In genomic region chr9:61965411-61965930, GRCm38 (mm10) we compare ENCODE assay signal across 8 mouse cellular contexts. TPM values are rescaled to one million over a fixed set of nuclear protein-coding genes. Genes with fewer than 3 reads are reported as not detected.
A peak's percentile ranks its signal among the peaks of the same experiment; 100 is the strongest.
DNase-seq lines count a peak whose midpoint lies in the region; ATAC-seq lines count a peak whose summit lies in the region.

No protein-coding gene starts in this region.

- H3K36me3 ChIP-seq in kidney, embryonic 14.5 days (ENCODE audit: control insufficient read depth, insufficient read depth, low read length) = no peaks in the 10 kb centered on the region
- no peaks in the 10 kb centered on the region for H3K36me3 ChIP-seq in liver, embryonic 11.5 days (ENCODE audit: control insufficient read depth, insufficient read depth, low read length)
- no peaks in the 10 kb centered on the region for H3K36me3 ChIP-seq in neural tube, embryonic 11.5 days (ENCODE audit: control insufficient read depth, insufficient read depth, low read length)

- intact Hi-C loops in gastrocnemius, postnatal 36 days (cut with DNase I) = loop anchor here (5.0 kb wide), 1 partner anchor 277 kb away; no protein-coding TSS in a partner anchor

- H3K4me3 ChIP-seq in kidney, embryonic 14.5 days (ENCODE audit: low read length) = no peak overlapping the region
- H3K4me3 ChIP-seq in liver, embryonic 11.5 days (ENCODE audit: low read depth, low read length) = no peak overlapping the region
- no peak overlapping the region for H3K4me3 ChIP-seq in neural tube, embryonic 11.5 days (ENCODE audit: low read depth, low read length)

- no peak overlapping the region for H3K27ac ChIP-seq in kidney, embryonic 14.5 days (ENCODE audit: low read depth, low read length)
- no peak overlapping the region; the same call in 1 of the 2 replicates for H3K27ac ChIP-seq in liver, embryonic 11.5 days (ENCODE audit: low read depth, low read length)
- H3K27ac ChIP-seq in neural tube, embryonic 11.5 days (ENCODE audit: low read depth, low read length) = no peak overlapping the region

- no peaks in the 10 kb centered on the region for H3K27me3 ChIP-seq in kidney, embryonic 14.5 days (ENCODE audit: control insufficient read depth, insufficient read depth, low read length)
- H3K27me3 ChIP-seq in liver, embryonic 11.5 days (replicated peaks; ENCODE audit: control insufficient read depth, insufficient read depth, low read length) = no peaks in the 10 kb centered on the region
- no peaks in the 10 kb centered on the region for H3K27me3 ChIP-seq in neural tube, embryonic 11.5 days (ENCODE audit: control insufficient read depth, insufficient read depth, low read length)

- no peak overlapping the region for H3K9ac ChIP-seq in kidney, embryonic 14.5 days (ENCODE audit: low read depth, low read length)
- H3K9ac ChIP-seq in liver, embryonic 11.5 days (ENCODE audit: low read depth, low read length) = no peak overlapping the region
- H3K9ac ChIP-seq in neural tube, embryonic 11.5 days (ENCODE audit: low read length) = no peak overlapping the region

- no peak overlapping the region for H3K4me2 ChIP-seq in kidney, embryonic 14.5 days (replicated peaks; ENCODE audit: low read depth, low read length)
- no peak overlapping the region; the same call in 1 of the 2 replicates for H3K4me2 ChIP-seq in liver, embryonic 11.5 days
- no peak overlapping the region for H3K4me2 ChIP-seq in neural tube, embryonic 11.5 days (ENCODE audit: low read depth)

- no peaks in the 10 kb centered on the region for H3K9me3 ChIP-seq in kidney, embryonic 14.5 days (ENCODE audit: control insufficient read depth, low read length)
- no peaks in the 10 kb centered on the region for H3K9me3 ChIP-seq in liver, embryonic 11.5 days (ENCODE audit: control insufficient read depth, low read length)
- no peaks in the 10 kb centered on the region for H3K9me3 ChIP-seq in neural tube, embryonic 11.5 days (ENCODE audit: control insufficient read depth, low read length)

- DNase-seq in B cell, adult 2 months = peak; percentile 79 to 81
- DNase-seq in adrenal gland, adult 18-20 months (ENCODE audit: low spot score in 2 of 2) = peak; percentile 63 to 75
- peak; percentile 88 for DNase-seq in embryo, embryonic 10.5 days (ENCODE audit: low spot score)
- DNase-seq in gastrocnemius, postnatal 36 days = peak; percentile 55 to 64
- DNase-seq in liver, embryonic 11.5 days (ENCODE audit: low spot score) = peak; percentile 61
- DNase-seq in neural tube, embryonic 11.5 days (ENCODE audit: low spot score) = peak; percentile 78
- DNase-seq in telencephalon, adult 2 months (ENCODE audit: low read depth, low spot score) = peak; percentile 62

- peak; percentile 47; the same call in 1 of the 2 replicates for ATAC-seq in kidney, embryonic 14.5 days (ENCODE audit: low FRiP score, low TSS enrichment)
- no peak for ATAC-seq in liver, embryonic 11.5 days (replicated peaks; ENCODE audit: low FRiP score)
- ATAC-seq in neural tube, embryonic 11.5 days (ENCODE audit: insufficient read depth, low FRiP score, low TSS enrichment) = no peak

- H3K4me1 ChIP-seq in kidney, embryonic 14.5 days (ENCODE audit: control insufficient read depth, insufficient read depth, low read length) = peaks cover 14% of the 10 kb centered on the region; the same call in 1 of the 2 replicates
- peaks cover 3% of the 10 kb centered on the region; the same call in 1 of the 2 replicates for H3K4me1 ChIP-seq in liver, embryonic 11.5 days (replicated peaks; ENCODE audit: control insufficient read depth, insufficient read depth, low read length)
- H3K4me1 ChIP-seq in neural tube, embryonic 11.5 days (ENCODE audit: control insufficient read depth, insufficient read depth, low read length) = no peaks in the 10 kb centered on the region

- WGBS in kidney, embryonic 14.5 days = 37% methylated on average over 4 of the region's 4 CpGs
- WGBS in liver, embryonic 11.5 days = 26% methylated on average over 4 of the region's 4 CpGs
- WGBS in neural tube, embryonic 11.5 days = 50% methylated on average over 4 of the region's 4 CpGs

RNA-seq across cellular contexts. Expression of gene Kif23, which starts 18.9 kb away (rescaled TPM):
- 1 to 10 TPM; 2.2 to 3.0 TPM for total RNA-seq in adrenal gland, adult 18-20 months (2021)
- total RNA-seq in gastrocnemius, postnatal 36 days (2021) = 1 to 10 TPM in 1 of 2 experiments, under 1 TPM in 1; 0.81 to 1.8 TPM
- polyA plus RNA-seq in kidney, embryonic 14.5 days (2014; fragmentation: Nextera tagmentation; extraction: Ambion mirVana) = 94.6 and 128 TPM in 2 replicates
- 85.1 and 93.8 TPM in 2 replicates for polyA plus RNA-seq in liver, embryonic 11.5 days (2014; fragmentation: Nextera tagmentation; extraction: Ambion mirVana)
- polyA plus RNA-seq in neural tube, embryonic 11.5 days (2014; fragmentation: Nextera tagmentation; extraction: Ambion mirVana) = 95.4 and 106 TPM in 2 replicates

RNA-seq across cellular contexts. Expression of gene Rplp1, which starts 51.1 kb away (rescaled TPM):
- total RNA-seq in adrenal gland, adult 18-20 months (2021) = 1,000 to 10,000 TPM; 2,039 to 2,138 TPM
- 1,000 to 10,000 TPM; 1,130 to 1,294 TPM for total RNA-seq in gastrocnemius, postnatal 36 days (2021)
- polyA plus RNA-seq in kidney, embryonic 14.5 days (2014; fragmentation: Nextera tagmentation; extraction: Ambion mirVana) = 1,603 and 2,211 TPM in 2 replicates
- polyA plus RNA-seq in liver, embryonic 11.5 days (2014; fragmentation: Nextera tagmentation; extraction: Ambion mirVana) = 1,876 and 2,139 TPM in 2 replicates
- polyA plus RNA-seq in neural tube, embryonic 11.5 days (2014; fragmentation: Nextera tagmentation; extraction: Ambion mirVana) = 1,074 and 1,150 TPM in 2 replicates
